Mouse (Mus musculus) kidney, embryonic 14.5 days (tissue): ENCODE results near the gene H2-Ob. TPM values are rescaled to one million over a fixed set of nuclear protein-coding genes. Genes with fewer than 3 reads are reported as not detected.

Source experiments
- ATAC-seq: fragments of 200-750 bp; cut with Nextera tagmentation; 2 replicates; pipeline ENCODE4 v1.8.0; 2017; ENCODE audit warnings: moderate number of reproducible peaks, mild to moderate bottlenecking, moderate TSS enrichment, moderate library complexity; ENCODE audit not compliant: low FRiP score, low TSS enrichment
- H3K27ac ChIP-seq: fragments of 300-500 bp; sonication (generic); 2 replicates; pipeline ENCODE4 v1.5.1; 2014; ENCODE audit warnings: low read depth, mild to moderate bottlenecking, low read length, moderate library complexity, mixed read lengths
- H3K27me3 ChIP-seq: fragments of 300-500 bp; sonication (generic); 2 replicates; pipeline ENCODE4 v1.6.1; 2014; ENCODE audit warnings: mild to moderate bottlenecking, low read length; ENCODE audit not compliant: control insufficient read depth, insufficient read depth
- H3K36me3 ChIP-seq: fragments of 300-500 bp; sonication (generic); 2 replicates; pipeline ENCODE4 v1.6.1; 2014; ENCODE audit warnings: low read length, mixed read lengths; ENCODE audit not compliant: control insufficient read depth, insufficient read depth
- H3K4me1 ChIP-seq: fragments of 300-500 bp; sonication (generic); 2 replicates; pipeline ENCODE4 v1.6.1; 2014; ENCODE audit warnings: low read length, mixed read lengths; ENCODE audit not compliant: control insufficient read depth, insufficient read depth
- H3K4me2 ChIP-seq: fragments of 300-500 bp; sonication (generic); replicated peaks from 2 replicates; pipeline ENCODE4 v1.6.1; 2014; ENCODE audit warnings: low read depth, mild to moderate bottlenecking, low read length
- H3K4me3 ChIP-seq: fragments of 300-500 bp; sonication (generic); 2 replicates; pipeline ENCODE4 v1.5.1; 2014; ENCODE audit warnings: mild to moderate bottlenecking, low read length
- H3K9ac ChIP-seq: fragments of 300-500 bp; sonication (generic); 2 replicates; pipeline ENCODE4 v1.6.1; 2014; ENCODE audit warnings: low read depth, mild to moderate bottlenecking, low read length, moderate library complexity
- H3K9me3 ChIP-seq: fragments of 300-500 bp; sonication (generic); 2 replicates; pipeline ENCODE4 v1.6.1; 2016; ENCODE audit warnings: low read length; ENCODE audit not compliant: control insufficient read depth
- WGBS: fragments of 180-500 bp; shearing (Covaris S2); extraction: QIAGEN DNeasy Blood & Tissue Kit; methylation state at CpG from one replicate; pipeline ENCODE4 v1.1.7; 2014; 5-methylcytosine and 5-hydroxymethylcytosine counted together
- polyA plus RNA-seq: library from polyadenylated mRNA; unstranded; fragments of >200 nt; fragmentation: Nextera tagmentation; extraction: Ambion mirVana; gene quantifications from 2 replicates; pipeline ENCODE4 v1.2.1, GENCODE M21; 2014

H2-Ob gene
- polyA plus RNA-seq, 1 experiment from 2014 or later: not detected

GRCm38 (mm10) chr17:34301670-34302190 is 63.0 kb downstream of the H2-Ob start:
- no peaks in the 10 kb centered on the region for H3K4me1 ChIP-seq
- no peaks in the 10 kb centered on the region for H3K36me3 ChIP-seq
- WGBS: 91% methylated on average over 4 of the region's 4 CpGs
- no peak overlapping the region for H3K4me2 ChIP-seq
- no peaks in the 10 kb centered on the region for H3K9me3 ChIP-seq
- no peak overlapping the region for H3K27ac ChIP-seq
- H3K27me3 ChIP-seq: no peaks in the 10 kb centered on the region
- ATAC-seq: no peak
- H3K4me3 ChIP-seq: no peak overlapping the region
- no peak overlapping the region for H3K9ac ChIP-seq

- 89% methylated on average over 2 of the region's 2 CpGs for WGBS
- H3K27ac ChIP-seq: no peak overlapping the region
- no peak overlapping the region for H3K4me3 ChIP-seq
- no peaks in the 10 kb centered on the region for H3K4me1 ChIP-seq
- H3K36me3 ChIP-seq: no peaks in the 10 kb centered on the region
- H3K9me3 ChIP-seq: no peaks in the 10 kb centered on the region
- no peak overlapping the region for H3K9ac ChIP-seq
- H3K27me3 ChIP-seq: no peaks in the 10 kb centered on the region
- no peak overlapping the region for H3K4me2 ChIP-seq
- ATAC-seq: no peak
Measured at GRCm38 (mm10) chr17:34303789-34304188, 65.1 kb downstream of the H2-Ob start.

Other genes with a start within 250 kb of the H2-Ob start
- 11.2 and 18.8 TPM in 2 replicates for gene H2-K1, start 238.6 kb upstream of the H2-Ob start, polyA plus RNA-seq
- gene Ring1, start 214.2 kb upstream of the H2-Ob start, polyA plus RNA-seq: 5.5 and 12.4 TPM in 2 replicates
- 46.0 and 53.0 TPM in 2 replicates for gene H2-Ke6, start 210.8 kb upstream of the H2-Ob start, polyA plus RNA-seq
- gene Slc39a7, start 207.2 kb upstream of the H2-Ob start, polyA plus RNA-seq: 70.3 and 86.0 TPM in 2 replicates
- gene Rxrb, start 207.1 kb upstream of the H2-Ob start, polyA plus RNA-seq: 22.2 and 28.0 TPM in 2 replicates
- gene Col11a2, start 199.5 kb upstream of the H2-Ob start, polyA plus RNA-seq: 1.9 and 2.1 TPM in 2 replicates
- 0.51 and 0.76 TPM in 2 replicates for gene H2-Oa, start 146.6 kb upstream of the H2-Ob start, polyA plus RNA-seq
- 16.1 and 19.3 TPM in 2 replicates for gene H2-DMa, start 119.4 kb upstream of the H2-Ob start, polyA plus RNA-seq
- gene Brd2, start 116.3 kb upstream of the H2-Ob start, polyA plus RNA-seq: 153 and 178 TPM in 2 replicates
- gene H2-DMb2, start 95.6 kb upstream of the H2-Ob start, polyA plus RNA-seq: 18.5 and 21.9 TPM in 2 replicates
- gene H2-DMb1, start 85.8 kb upstream of the H2-Ob start, polyA plus RNA-seq: 4.1 and 4.2 TPM in 2 replicates
- 1.9 and 2.9 TPM in 2 replicates for gene Tap1, start 51.4 kb upstream of the H2-Ob start, polyA plus RNA-seq
- 2.1 and 3.4 TPM in 2 replicates for gene Psmb9, start 51.1 kb upstream of the H2-Ob start, polyA plus RNA-seq
- 4.3 and 4.8 TPM in 2 replicates for gene Psmb8, start 41.2 kb upstream of the H2-Ob start, polyA plus RNA-seq
- 1.2 and 1.8 TPM in 2 replicates for gene Tap2, start 35.4 kb upstream of the H2-Ob start, polyA plus RNA-seq
- gene H2-Ab1, start 18.8 kb downstream of the H2-Ob start, polyA plus RNA-seq: 21.7 and 22.9 TPM in 2 replicates
- gene H2-Aa, start 48.9 kb downstream of the H2-Ob start, polyA plus RNA-seq: 2.7 TPM in 2 replicates
- 5.9 and 7.1 TPM in 2 replicates for gene H2-Eb1, start 67.0 kb downstream of the H2-Ob start, polyA plus RNA-seq
- gene H2-Eb2, start 86.8 kb downstream of the H2-Ob start, polyA plus RNA-seq: 0.09 TPM in 1 of 2 replicates, not detected in the other
- 0.14 TPM in 1 of 2 replicates, not detected in the other for gene Btnl2, start 115.9 kb downstream of the H2-Ob start, polyA plus RNA-seq
- gene Btnl1, start 138.2 kb downstream of the H2-Ob start, polyA plus RNA-seq: not detected in 2 replicates
- 0.74 and 1.9 TPM in 2 replicates for gene BC051142, start 159.9 kb downstream of the H2-Ob start, polyA plus RNA-seq
- not detected in 2 replicates for gene Btnl4, start 238.4 kb downstream of the H2-Ob start, polyA plus RNA-seq